Mouse (Mus musculus) lung, embryonic 14.5 days (tissue): ENCODE measurements at regions not wholly inside any gene's neighbourhood (a gene's known extent, or its start where the extent isn't known, plus 50 kb on each side); places are given as distances from the start of the nearest gene placed in this dataset.

Source experiments
- ATAC-seq: fragments of 200-750 bp; cut with Nextera tagmentation; 2 replicates; pipeline ENCODE4 v1.8.0; 2017; ENCODE audit warnings: mild to moderate bottlenecking, moderate TSS enrichment, moderate library complexity; ENCODE audit not compliant: insufficient read depth
- DNase-seq: peaks from one replicate; pipeline ENCODE4 v3.0.0-alpha.2; 2015
- H3K27ac ChIP-seq: fragments of 300-500 bp; sonication (generic); 2 replicates; pipeline ENCODE4 v1.5.1; 2014; ENCODE audit warnings: low read depth, mild to moderate bottlenecking, moderate library complexity
- H3K27me3 ChIP-seq: fragments of 300-500 bp; sonication (generic); 2 replicates; pipeline ENCODE4 v1.6.1; 2014; ENCODE audit warnings: low read length, control low read depth; ENCODE audit not compliant: insufficient read depth
- H3K36me3 ChIP-seq: fragments of 300-500 bp; sonication (generic); 2 replicates; pipeline ENCODE4 v1.6.1; 2014; ENCODE audit warnings: control low read depth; ENCODE audit not compliant: insufficient read depth
- H3K4me1 ChIP-seq: fragments of 300-500 bp; sonication (generic); 2 replicates; pipeline ENCODE4 v1.6.1; 2014; ENCODE audit warnings: antibody characterized with exemption, control low read depth; ENCODE audit not compliant: insufficient read depth
- H3K4me2 ChIP-seq: fragments of 300-500 bp; sonication (generic); 2 replicates; pipeline ENCODE4 v1.6.1; 2014; ENCODE audit warnings: mild to moderate bottlenecking
- H3K4me3 ChIP-seq: fragments of 300-500 bp; sonication (generic); 2 replicates; pipeline ENCODE4 v1.5.1; 2014; ENCODE audit warnings: low read depth, low read length
- H3K9ac ChIP-seq: fragments of 300-500 bp; sonication (generic); 2 replicates; pipeline ENCODE4 v1.6.1; 2014
- H3K9me3 ChIP-seq: fragments of 300-500 bp; sonication (generic); 2 replicates; pipeline ENCODE4 v1.6.1; 2016; ENCODE audit warnings: low read depth, low read length, control low read depth
- CTCF ChIP-seq: IDR thresholded peaks from 2 replicates; pipeline ENCODE4 v1.5.1; 2016; ENCODE audit warnings: antibody characterized with exemption, low read depth
- WGBS: fragments of 180-500 bp; shearing (Covaris S2); extraction: QIAGEN DNeasy Blood & Tissue Kit; methylation state at CpG from one replicate; pipeline ENCODE4 v1.1.7; 2014; 5-methylcytosine and 5-hydroxymethylcytosine counted together

GRCm38 (mm10) chr17:77452085-77452484, 748.0 kb upstream of the Crim1 start:
- DNase-seq (peak; percentile 1), ATAC-seq (no peak)
- no peak overlapping the region for H3K9ac ChIP-seq
- H3K9me3 ChIP-seq: no peaks in the 10 kb centered on the region
- no peak for TF ChIP-seq CTCF
- H3K4me1 ChIP-seq: no peaks in the 10 kb centered on the region
- WGBS: 63% methylated on average over 2 of the region's 2 CpGs
- H3K4me2 ChIP-seq: no peak overlapping the region
- no peak overlapping the region for H3K27ac ChIP-seq
- no peaks in the 10 kb centered on the region for H3K36me3 ChIP-seq
- no peaks in the 10 kb centered on the region for H3K27me3 ChIP-seq
- no peak overlapping the region for H3K4me3 ChIP-seq

DNA sequence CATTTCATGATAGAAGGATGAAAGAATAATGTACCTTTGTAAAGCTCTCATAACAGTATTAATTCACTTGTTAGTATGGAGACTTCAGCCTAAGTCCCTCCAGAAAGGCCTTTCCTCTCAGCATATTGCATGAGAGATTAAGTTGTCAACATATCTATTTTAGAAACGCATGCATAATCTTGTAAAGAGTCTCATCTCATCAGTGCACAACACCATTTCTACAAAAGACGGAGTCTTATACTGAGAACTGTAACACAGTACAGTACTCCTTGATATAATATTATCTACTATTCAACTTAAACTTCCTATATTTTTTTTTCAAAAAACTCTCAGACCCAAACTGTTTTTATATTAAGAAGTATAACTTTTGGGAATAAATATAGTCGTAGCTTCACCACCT, 730.4 kb upstream of the Crim1 start:
- WGBS: 73% methylated on average over 3 of the region's 3 CpGs
- Histone ChIP-seq H3K4me3 (no peak overlapping the region), H3K9ac (no peak overlapping the region), H3K9me3 (no peaks in the 10 kb centered on the region), H3K27me3 (no peaks in the 10 kb centered on the region), H3K36me3 (no peaks in the 10 kb centered on the region), H3K27ac (no peak overlapping the region), H3K4me2 (no peak overlapping the region), H3K4me1 (no peaks in the 10 kb centered on the region)
- no peak for ATAC-seq
- no peak for TF ChIP-seq CTCF
- DNase-seq: no peak

DNA sequence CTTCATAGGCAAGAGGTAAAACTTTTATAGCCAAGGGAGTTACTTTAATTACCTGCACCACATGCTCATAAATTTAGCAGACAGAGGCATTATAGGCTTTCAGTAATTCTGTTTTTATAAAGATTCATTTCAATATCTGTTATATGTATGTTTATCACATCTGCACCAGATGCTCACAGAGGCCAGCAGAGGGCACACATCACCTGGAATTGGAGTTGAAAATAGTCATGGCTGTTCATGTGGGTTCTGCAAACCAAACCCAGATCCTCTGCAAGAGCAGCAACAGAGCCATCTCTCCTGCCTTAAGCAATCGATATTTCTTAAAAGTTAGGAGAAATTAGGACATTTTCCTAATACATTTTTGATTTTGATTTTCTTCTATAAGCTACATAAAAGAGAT, 729.9 kb upstream of the Crim1 start:
- Histone ChIP-seq H3K9me3 (no peaks in the 10 kb centered on the region), H3K4me3 (no peak overlapping the region), H3K4me2 (no peak overlapping the region), H3K27me3 (no peaks in the 10 kb centered on the region), H3K27ac (no peak overlapping the region), H3K4me1 (no peaks in the 10 kb centered on the region), H3K9ac (no peak overlapping the region), H3K36me3 (no peaks in the 10 kb centered on the region)
- DNase-seq (peak; percentile 1), ATAC-seq (no peak)
- no peak for TF ChIP-seq CTCF
- WGBS: 56% methylated on average over 1 of the region's 1 CpGs

- no peak for ATAC-seq
- Histone ChIP-seq H3K9ac (no peak overlapping the region), H3K9me3 (no peaks in the 10 kb centered on the region), H3K4me2 (no peak overlapping the region), H3K27ac (no peak overlapping the region), H3K36me3 (no peaks in the 10 kb centered on the region), H3K4me3 (no peak overlapping the region), H3K27me3 (no peaks in the 10 kb centered on the region), H3K4me1 (no peaks in the 10 kb centered on the region)
- no peak for DNase-seq
- 75% methylated on average over 3 of the region's 3 CpGs for WGBS
- no peak for TF ChIP-seq CTCF
Measured at GRCm38 (mm10) chr17:77471921-77472320, 728.1 kb upstream of the Crim1 start.
